Mouse (Mus musculus): ENCODE data around the gene Ints7. TPM values are rescaled to one million over a fixed set of nuclear protein-coding genes. Genes with fewer than 3 reads are reported as not detected.

The Ints7 gene
- polyA plus RNA-seq, 1 experiment from 2014 or later = 64.4 TPM

DNA sequence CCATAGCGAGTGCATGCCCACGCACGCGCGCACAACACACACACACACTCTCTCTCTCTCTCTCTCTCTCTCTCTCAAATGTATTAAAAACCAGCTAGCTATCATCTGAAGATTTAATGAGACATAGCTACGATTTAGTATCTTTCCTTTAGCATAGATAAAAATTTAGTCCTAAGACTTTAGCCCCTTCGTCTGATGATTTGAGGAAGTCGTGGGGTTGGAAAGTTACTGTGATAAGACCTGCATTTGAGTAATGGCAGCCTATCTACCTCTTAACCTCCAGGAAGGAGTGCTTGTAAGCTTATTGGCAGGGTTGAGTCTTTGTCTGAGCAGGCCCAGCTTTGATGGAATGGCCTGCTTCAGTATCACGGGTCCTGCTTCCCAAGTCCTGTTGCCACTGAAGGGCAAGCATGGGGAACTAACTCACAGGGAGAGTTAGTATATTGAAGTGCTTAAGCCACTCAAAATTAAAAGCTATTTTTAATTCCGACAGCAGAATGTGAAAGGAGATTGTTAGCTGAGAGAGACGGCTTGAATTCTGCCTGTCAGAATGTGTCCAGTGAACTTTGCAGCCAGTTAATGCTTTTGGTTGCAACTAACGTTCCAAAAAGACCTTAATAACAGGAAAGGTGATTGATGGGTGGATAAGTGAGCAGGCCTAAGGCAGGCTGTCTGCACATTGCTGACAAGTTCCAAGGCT is 42.8 kb downstream of the Ints7 start:
- Histone ChIP-seq H3K9ac (no peak overlapping the region), H3K4me3 (no peak overlapping the region), H3K36me3 (peaks cover 90% of the 10 kb centered on the region), H3K27me3 (no peaks in the 10 kb centered on the region), H3K4me2 (replicated peaks) (no peak overlapping the region), H3K27ac (no peak overlapping the region), H3K9me3 (replicated peaks) (no peaks in the 10 kb centered on the region), H3K4me1 (no peaks in the 10 kb centered on the region)
- WGBS = 91% methylated on average over 12 of the region's 12 CpGs
- no peak for ATAC-seq (ENCODE audit: low FRiP score)

DNA sequence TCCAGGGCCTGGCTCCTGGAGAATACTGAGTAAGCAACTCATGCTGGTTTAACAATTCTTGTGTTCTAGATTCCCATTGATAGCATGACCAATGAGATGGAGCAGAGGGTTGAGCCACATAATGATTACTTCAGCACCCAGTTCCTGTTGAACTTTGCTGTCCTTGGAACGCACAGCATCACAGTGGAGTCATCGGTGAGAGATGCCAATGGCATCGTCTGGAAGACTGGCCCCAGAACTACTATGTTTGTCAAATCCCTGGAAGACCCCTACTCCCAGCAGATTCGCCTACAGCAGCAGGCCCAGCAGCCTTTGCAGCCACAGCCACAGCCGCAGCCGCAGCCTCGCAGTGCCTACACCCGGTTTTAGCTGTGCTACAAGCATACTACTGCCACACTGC is 45.7 kb downstream of the Ints7 start:
- Histone ChIP-seq H3K27me3 (no peaks in the 10 kb centered on the region), H3K9ac (no peak overlapping the region), H3K4me2 (replicated peaks) (no peak overlapping the region), H3K36me3 (peaks cover 64% of the 10 kb centered on the region), H3K27ac (no peak overlapping the region), H3K9me3 (replicated peaks) (no peaks in the 10 kb centered on the region), H3K4me3 (no peak overlapping the region), H3K4me1 (no peaks in the 10 kb centered on the region)
- ATAC-seq (ENCODE audit: low FRiP score) = no peak
- 96% methylated on average over 8 of the region's 8 CpGs for WGBS

- Histone ChIP-seq H3K9me3 (replicated peaks) (no peaks in the 10 kb centered on the region), H3K4me3 (no peak overlapping the region), H3K4me2 (replicated peaks) (no peak overlapping the region), H3K4me1 (no peaks in the 10 kb centered on the region), H3K36me3 (peaks cover 49% of the 10 kb centered on the region), H3K27me3 (no peaks in the 10 kb centered on the region), H3K27ac (no peak overlapping the region), H3K9ac (no peak overlapping the region)
- no peak for ATAC-seq (ENCODE audit: low FRiP score)
- 96% methylated on average over 8 of the region's 8 CpGs for WGBS
Measured at GRCm38 (mm10) chr1:191622801-191623200, 47.4 kb downstream of the Ints7 start.

GRCm38 (mm10) chr1:191624492-191624891 is 49.1 kb downstream of the Ints7 start:
- Histone ChIP-seq H3K4me2 (replicated peaks) (no peak overlapping the region), H3K27me3 (no peaks in the 10 kb centered on the region)

DNA sequence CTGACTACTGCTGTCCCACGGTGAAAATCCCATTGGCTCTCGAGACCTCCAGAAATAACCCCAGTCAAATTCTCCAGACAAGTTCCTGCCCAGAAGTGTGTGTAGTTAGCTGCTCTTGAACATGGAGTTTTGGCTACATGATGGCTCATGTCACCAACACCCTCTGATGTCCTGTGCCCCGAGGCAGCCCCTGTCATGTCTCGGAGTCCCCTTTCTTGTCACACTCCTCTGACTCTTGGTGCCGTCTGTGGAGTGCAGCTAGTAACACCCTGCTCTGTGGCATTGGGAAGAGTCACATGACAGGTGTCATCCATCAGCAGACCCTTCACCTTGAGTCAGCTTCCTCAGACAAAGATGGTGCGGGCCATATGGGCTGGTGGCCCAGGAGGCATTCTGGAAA is 49.6 kb downstream of the Ints7 start:
- WGBS = 67% methylated on average over 6 of the region's 6 CpGs

More at GRCm38 (mm10) chr1:191624492-191624891, 49.1 kb downstream of the Ints7 start:
- no peak for ATAC-seq (ENCODE audit: low FRiP score)
- Histone ChIP-seq H3K9ac (no peak overlapping the region), H3K27ac (no peak overlapping the region), H3K4me3 (no peak overlapping the region), H3K36me3 (peaks cover 33% of the 10 kb centered on the region), H3K9me3 (replicated peaks) (no peaks in the 10 kb centered on the region), H3K4me1 (no peaks in the 10 kb centered on the region)
- 78% methylated on average over 6 of the region's 6 CpGs for WGBS

GRCm38 (mm10) chr1:191625620-191626019 is 50.2 kb downstream of the Ints7 start:
- H3K4me3 ChIP-seq = no peak overlapping the region
- WGBS = 58% methylated on average over 4 of the region's 4 CpGs
- H3K9ac ChIP-seq = no peak overlapping the region
- ATAC-seq (ENCODE audit: low FRiP score) = no peak
- no peaks in the 10 kb centered on the region for H3K27me3 ChIP-seq
- H3K4me1 ChIP-seq = no peaks in the 10 kb centered on the region
- H3K9me3 ChIP-seq (replicated peaks) = no peaks in the 10 kb centered on the region
- no peak overlapping the region for H3K27ac ChIP-seq
- no peak overlapping the region for H3K4me2 ChIP-seq (replicated peaks)
- peaks cover 21% of the 10 kb centered on the region for H3K36me3 ChIP-seq

More for the DNA sequence above, 49.6 kb downstream of the Ints7 start:
- H3K36me3 ChIP-seq = peaks cover 27% of the 10 kb centered on the region
- no peak for ATAC-seq (ENCODE audit: low FRiP score)
- H3K4me2 ChIP-seq (replicated peaks) = no peak overlapping the region
- no peak overlapping the region for H3K4me3 ChIP-seq
- no peaks in the 10 kb centered on the region for H3K4me1 ChIP-seq
- no peaks in the 10 kb centered on the region for H3K27me3 ChIP-seq
- H3K9me3 ChIP-seq (replicated peaks) = no peaks in the 10 kb centered on the region
- H3K27ac ChIP-seq = no peak overlapping the region
- H3K9ac ChIP-seq = no peak overlapping the region

GRCm38 (mm10) chr1:191628457-191629169 is 53.2 kb downstream of the Ints7 start:
- no peak overlapping the region for H3K27ac ChIP-seq
- H3K4me3 ChIP-seq = no peak overlapping the region
- H3K36me3 ChIP-seq = no peaks in the 10 kb centered on the region
- H3K4me1 ChIP-seq = no peaks in the 10 kb centered on the region
- no peak overlapping the region for H3K4me2 ChIP-seq (replicated peaks)
- no peak overlapping the region for H3K9ac ChIP-seq
- no peak for ATAC-seq (ENCODE audit: low FRiP score)
- WGBS = 71% methylated on average over 11 of the region's 11 CpGs
- no peaks in the 10 kb centered on the region for H3K9me3 ChIP-seq (replicated peaks)
- no peaks in the 10 kb centered on the region for H3K27me3 ChIP-seq

DNA sequence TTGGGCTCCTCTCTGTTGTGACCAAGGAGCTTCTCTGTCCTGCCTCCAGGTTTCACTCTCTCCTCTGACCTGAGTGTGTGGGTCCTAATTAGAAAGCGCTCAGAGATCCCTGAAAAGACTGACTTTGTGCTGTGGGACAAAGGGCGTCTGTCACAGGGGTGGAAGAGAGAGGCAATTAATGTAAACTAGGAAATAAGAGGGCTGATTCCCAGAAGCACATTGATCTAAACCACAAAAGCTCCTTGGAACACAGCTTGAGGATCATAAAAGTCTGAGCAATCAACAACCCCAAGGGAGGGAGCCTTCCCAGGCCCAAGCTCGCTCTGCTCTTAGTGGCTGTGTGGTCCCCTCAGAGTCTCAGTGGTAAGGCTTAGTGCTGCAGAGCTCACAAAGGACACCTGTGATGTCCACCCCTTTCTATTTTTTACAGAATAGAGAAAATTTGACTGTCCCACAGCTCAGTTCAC is 53.8 kb downstream of the Ints7 start:
- no peak overlapping the region for H3K27ac ChIP-seq
- H3K9ac ChIP-seq = no peak overlapping the region
- no peaks in the 10 kb centered on the region for H3K36me3 ChIP-seq
- WGBS = 36% methylated on average over 3 of the region's 3 CpGs
- H3K9me3 ChIP-seq (replicated peaks) = no peaks in the 10 kb centered on the region
- H3K4me1 ChIP-seq = no peaks in the 10 kb centered on the region
- H3K4me3 ChIP-seq = no peak overlapping the region
- no peaks in the 10 kb centered on the region for H3K27me3 ChIP-seq
- no peak for ATAC-seq (ENCODE audit: low FRiP score)
- no peak overlapping the region for H3K4me2 ChIP-seq (replicated peaks)

- no peak overlapping the region for H3K4me3 ChIP-seq
- H3K4me2 ChIP-seq (replicated peaks) = no peak overlapping the region
- H3K9ac ChIP-seq = no peak overlapping the region
- no peaks in the 10 kb centered on the region for H3K36me3 ChIP-seq
- H3K27ac ChIP-seq = no peak overlapping the region
- ATAC-seq (ENCODE audit: low FRiP score) = no peak
- 72% methylated on average over 6 of the region's 6 CpGs for WGBS
- H3K9me3 ChIP-seq (replicated peaks) = no peaks in the 10 kb centered on the region
- no peaks in the 10 kb centered on the region for H3K4me1 ChIP-seq
- no peaks in the 10 kb centered on the region for H3K27me3 ChIP-seq
Measured at GRCm38 (mm10) chr1:191632511-191633095, 57.2 kb downstream of the Ints7 start.

DNA sequence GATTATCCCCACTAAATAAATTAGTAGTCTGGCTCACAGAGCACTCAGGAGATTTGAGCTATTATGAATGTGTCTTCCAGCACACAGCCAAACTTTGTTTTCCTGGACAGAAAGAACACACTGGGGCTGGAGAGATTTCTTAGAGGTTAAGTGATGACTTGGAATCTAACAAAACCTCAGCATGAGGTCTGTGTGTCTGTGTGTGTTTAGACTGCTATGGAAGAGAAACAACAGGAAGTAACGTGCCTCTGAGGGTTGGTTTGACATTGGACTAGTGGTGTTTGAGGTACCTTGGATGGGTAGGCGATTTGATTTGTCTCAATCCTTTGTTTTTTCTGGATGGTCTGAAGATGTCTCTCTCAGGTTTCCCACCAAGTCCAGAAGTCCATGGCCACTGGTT is 58.7 kb downstream of the Ints7 start:
- Histone ChIP-seq H3K36me3 (no peaks in the 10 kb centered on the region), H3K4me2 (replicated peaks) (no peak overlapping the region), H3K27ac (no peak overlapping the region), H3K9me3 (replicated peaks) (no peaks in the 10 kb centered on the region), H3K9ac (no peak overlapping the region), H3K4me1 (no peaks in the 10 kb centered on the region), H3K27me3 (no peaks in the 10 kb centered on the region), H3K4me3 (no peak overlapping the region)
- ATAC-seq (ENCODE audit: low FRiP score) = no peak
- 65% methylated on average over 2 of the region's 2 CpGs for WGBS

- WGBS = 83% methylated on average over 2 of the region's 2 CpGs
- no peak for ATAC-seq (ENCODE audit: low FRiP score)
- no peak overlapping the region for H3K9ac ChIP-seq
- H3K9me3 ChIP-seq (replicated peaks) = no peaks in the 10 kb centered on the region
- no peak overlapping the region for H3K27ac ChIP-seq
- peaks cover 4% of the 10 kb centered on the region; the same call in 1 of the 2 replicates for H3K27me3 ChIP-seq
- no peaks in the 10 kb centered on the region for H3K36me3 ChIP-seq
- H3K4me3 ChIP-seq = no peak overlapping the region
- peaks cover 6% of the 10 kb centered on the region for H3K4me1 ChIP-seq
- H3K4me2 ChIP-seq (replicated peaks) = no peak overlapping the region
Measured at GRCm38 (mm10) chr1:191638404-191638803, 63.0 kb downstream of the Ints7 start.

DNA sequence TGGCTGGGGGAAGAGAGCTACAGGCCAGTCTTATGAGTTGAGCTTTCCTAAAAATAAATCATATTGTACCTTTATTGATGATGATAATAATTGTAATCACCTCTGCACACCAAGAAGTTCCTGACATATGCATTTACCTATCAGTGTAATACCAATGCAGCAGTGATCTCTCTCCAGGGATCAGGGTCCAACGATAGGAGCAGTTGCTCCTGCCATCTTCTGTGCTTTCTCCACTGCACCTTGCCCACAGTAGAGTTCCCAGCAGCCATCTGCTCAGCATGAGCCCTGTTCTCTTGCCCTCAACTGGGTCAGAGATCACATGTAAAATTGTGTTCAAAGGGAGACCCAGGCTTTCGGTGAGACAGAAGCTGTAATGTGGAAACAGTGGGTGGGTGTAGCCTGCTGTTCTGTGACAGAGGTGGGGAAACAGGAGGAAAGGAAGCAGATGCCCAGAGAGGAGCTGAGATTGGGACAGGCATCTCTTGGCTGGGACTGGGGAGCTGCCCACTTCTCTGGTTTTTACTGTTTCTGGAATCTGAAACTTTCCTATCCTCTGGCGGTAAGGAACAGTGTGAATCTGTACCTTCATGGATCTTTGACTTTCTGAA is 63.9 kb downstream of the Ints7 start:
- Histone ChIP-seq H3K4me3 (no peak overlapping the region), H3K9me3 (replicated peaks) (no peaks in the 10 kb centered on the region), H3K9ac (no peak overlapping the region), H3K27me3 (peaks cover 4% of the 10 kb centered on the region; the same call in 1 of the 2 replicates), H3K4me2 (replicated peaks) (no peak overlapping the region), H3K36me3 (no peaks in the 10 kb centered on the region), H3K4me1 (peaks cover 9% of the 10 kb centered on the region), H3K27ac (no peak overlapping the region)
- ATAC-seq (ENCODE audit: low FRiP score) = no peak
- WGBS = 54% methylated on average over 3 of the region's 3 CpGs
